In genomic region chr6:128200847-128201640, GRCm38 (mm10) we compare ENCODE assay signal across 8 mouse cellular contexts. TPM values are rescaled to one million over a fixed set of nuclear protein-coding genes. Genes with fewer than 3 reads are reported as not detected.
DNase-seq lines count a peak whose midpoint lies in the region; ATAC-seq and TF ChIP-seq lines count a peak whose summit lies in the region.

No protein-coding gene starts in this region.

- peak overlapping the region; percentile 91 for H3K4me2 ChIP-seq in forebrain, embryonic 15.5 days (replicated peaks)
- H3K4me2 ChIP-seq in lung, embryonic 14.5 days: peak overlapping the region; percentile 93

- H3K36me3 ChIP-seq in forebrain, embryonic 15.5 days: no peaks in the 10 kb centered on the region
- no peaks in the 10 kb centered on the region for H3K36me3 ChIP-seq in lung, embryonic 14.5 days (ENCODE audit: insufficient read depth)

- peaks cover 11% of the 10 kb centered on the region for H3K4me1 ChIP-seq in forebrain, embryonic 15.5 days
- no peaks in the 10 kb centered on the region for H3K4me1 ChIP-seq in lung, embryonic 14.5 days (ENCODE audit: insufficient read depth)

- TF ChIP-seq CTCF in layer of hippocampus, adult 2 months (conservative IDR thresholded peaks at IDR 0.05): peak; percentile 91
- TF ChIP-seq CTCF in lung, embryonic 14.5 days (IDR thresholded peaks at IDR 0.05; ENCODE audit: low read depth): peak; percentile 68

- peak overlapping the region; percentile 57 for H3K9ac ChIP-seq in forebrain, embryonic 15.5 days (replicated peaks)
- H3K9ac ChIP-seq in lung, embryonic 14.5 days: peak overlapping the region; percentile 24

- WGBS in forebrain, embryonic 15.5 days: under 1% methylated on average over 20 of the region's 20 CpGs
- WGBS in lung, embryonic 14.5 days: 1% methylated on average over 20 of the region's 20 CpGs

- H3K27ac ChIP-seq in forebrain, embryonic 15.5 days (replicated peaks): no peak overlapping the region
- no peak overlapping the region; the same call in 1 of the 2 replicates for H3K27ac ChIP-seq in layer of hippocampus, adult 2 months
- peak overlapping the region; percentile 62 for H3K27ac ChIP-seq in lung, embryonic 14.5 days (ENCODE audit: low read depth)

- no peak for ATAC-seq in forebrain, embryonic 15.5 days (replicated peaks)
- peak; percentile 57; the same call in 1 of the 2 replicates for ATAC-seq in lung, embryonic 14.5 days (ENCODE audit: insufficient read depth)

- H3K27me3 ChIP-seq in forebrain, embryonic 15.5 days: no peaks in the 10 kb centered on the region
- no peaks in the 10 kb centered on the region for H3K27me3 ChIP-seq in lung, embryonic 14.5 days (ENCODE audit: insufficient read depth, low read length)

- DNase-seq in Muller cell, postnatal 12 days (ENCODE audit: inconsistent ontology term): peak; percentile 56
- DNase-seq in cerebellum, adult 11-12 months: peak; percentile 44
- peak; percentile 81 for DNase-seq in heart, postnatal 4 days
- peak; percentile 47 to 64 for DNase-seq in layer of hippocampus, adult 2 months (ENCODE audit: low spot score in 2 of 2)
- DNase-seq in lung, embryonic 14.5 days: peak; percentile 92
- peak; percentile 31 for DNase-seq in ovary, adult 18-20 months (ENCODE audit: low spot score)
- DNase-seq in thymus, postnatal 14 days: peak; percentile 71

- H3K9me3 ChIP-seq in forebrain, embryonic 15.5 days: no peaks in the 10 kb centered on the region
- H3K9me3 ChIP-seq in lung, embryonic 14.5 days (ENCODE audit: low read depth, low read length): no peaks in the 10 kb centered on the region

- peak overlapping the region; percentile 69 for H3K4me3 ChIP-seq in forebrain, embryonic 15.5 days
- peak overlapping the region; percentile 73 for H3K4me3 ChIP-seq in layer of hippocampus, adult 2 months
- H3K4me3 ChIP-seq in lung, embryonic 14.5 days (ENCODE audit: low read depth, low read length): peak overlapping the region; percentile 57

RNA-seq across cellular contexts. Expression of gene Tspan9, which starts 57.6 kb away (rescaled TPM):
- 45.9 and 47.7 TPM in 2 replicates for polyA plus RNA-seq in forebrain, embryonic 15.5 days (2015; fragmentation: Nextera tagmentation; extraction: Ambion mirVana)
- total RNA-seq in heart, postnatal 4 days (2021): 100 to 1,000 TPM; 216 TPM
- total RNA-seq in layer of hippocampus, adult 2 months (2021): 10 to 100 TPM; 42.2 to 45.6 TPM
- 118 and 121 TPM in 2 replicates for polyA plus RNA-seq in lung, embryonic 14.5 days (2014; fragmentation: Nextera tagmentation; extraction: Ambion mirVana)

Comparison
In these comparisons a context has a peak if more than half of its experiments do, and no peak if none do; other contexts are left out.
1. DNase-seq: peak in every context shown above with its lines; median percentile 92 in lung, embryonic 14.5 days; 81 in heart, postnatal 4 days; 71 in thymus, postnatal 14 days; 56 in Muller cell, postnatal 12 days; 56 in layer of hippocampus, adult 2 months; 44 in cerebellum, adult 11-12 months; 31 in ovary, adult 18-20 months.
2. RNA of gene Tspan9, which starts 57.6 kb away (total RNA-seq): 216 TPM in heart, postnatal 4 days; 42.2 to 45.6 TPM in layer of hippocampus, adult 2 months; every median in the first group is over 4 times any median in the second.
3. Peak in every context shown above with its lines, with median percentiles within 50 percentile points of each other: H3K4me3 ChIP-seq.